In the genomic region with DNA sequence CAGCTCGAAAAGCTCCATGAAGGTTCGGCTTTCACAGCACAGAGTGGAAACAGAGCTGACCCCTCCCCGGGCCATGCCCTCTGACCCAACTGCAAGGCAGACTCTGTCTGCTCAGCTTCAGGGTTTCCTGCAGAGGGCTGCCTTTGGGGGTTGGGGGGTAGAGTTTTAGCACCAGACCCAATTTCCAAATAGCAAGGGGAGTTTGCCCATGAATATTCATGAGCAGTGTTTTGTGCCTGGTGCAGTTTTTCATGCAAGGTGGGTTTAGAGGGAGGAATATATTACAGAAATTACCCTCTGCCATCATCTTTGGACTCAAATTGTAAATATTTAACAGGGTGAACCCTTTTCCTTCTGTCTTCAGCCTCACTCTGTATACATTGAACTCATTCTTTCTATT, we compare ENCODE assay signal across 11 mouse cellular contexts. TPM values are rescaled to one million over a fixed set of nuclear protein-coding genes. Genes with fewer than 3 reads are reported as not detected.
DNase-seq lines count a peak whose midpoint lies in the region; ATAC-seq and TF ChIP-seq lines count a peak whose summit lies in the region.
"Had no signal": no experiment of that assay in that cellular context is flagged by ENCODE, and none has a peak within 500 bp of the region (broad histone marks: within the 10 kb centered on the region; RNA-seq: fewer than 3 reads in every experiment).

No protein-coding gene starts in this region.

- H3K4me2 ChIP-seq in kidney, embryonic 14.5 days (replicated peaks; ENCODE audit: low read depth, low read length), result no peak overlapping the region
- H3K4me2 ChIP-seq in liver, embryonic 14.5 days (ENCODE audit: low read depth), result no peak overlapping the region
- no peak overlapping the region for H3K4me2 ChIP-seq in stomach, embryonic 16.5 days (ENCODE audit: low read depth, low read length)

- peaks cover 8% of the 10 kb centered on the region; the same call in 1 of the 2 replicates for H3K4me1 ChIP-seq in kidney, embryonic 14.5 days (ENCODE audit: control insufficient read depth, insufficient read depth, low read length)
- peaks cover 0 to 8% of the 10 kb centered on the region in 2 experiments; a peak in 1 of 4 replicates for H3K4me1 ChIP-seq in liver, embryonic 14.5 days (replicated peaks; ENCODE audit: control insufficient read depth in 2 of 2, insufficient read depth in 2 of 2, low read length in 1 of 2)
- H3K4me1 ChIP-seq in stomach, embryonic 16.5 days (ENCODE audit: control insufficient read depth, insufficient read depth, low read length), result peaks cover 21% of the 10 kb centered on the region

- no peak for TF ChIP-seq CTCF in liver, embryonic 14.5 days (IDR thresholded peaks at IDR 0.05; ENCODE audit: low read depth)

- H3K27me3 ChIP-seq in kidney, embryonic 14.5 days (ENCODE audit: control insufficient read depth, insufficient read depth, low read length), result no peaks in the 10 kb centered on the region
- H3K27me3 ChIP-seq in liver, embryonic 14.5 days (ENCODE audit: control insufficient read depth, insufficient read depth, low read length), result no peaks in the 10 kb centered on the region
- H3K27me3 ChIP-seq in stomach, embryonic 16.5 days (ENCODE audit: control insufficient read depth, insufficient read depth, low read length), result no peaks in the 10 kb centered on the region

- 19% methylated on average over 3 of the region's 3 CpGs for WGBS in kidney, embryonic 14.5 days
- WGBS in liver, embryonic 14.5 days (ENCODE audit: insufficient replicate concordance), result 56% methylated on average over 3 of the region's 3 CpGs
- 39% methylated on average over 3 of the region's 3 CpGs for WGBS in stomach, embryonic 16.5 days

- no peak overlapping the region for H3K4me3 ChIP-seq in kidney, embryonic 14.5 days (ENCODE audit: low read length)
- H3K4me3 ChIP-seq in liver, embryonic 14.5 days (ENCODE audit: insufficient read depth in 1 of 2, low read depth in 2 of 2, low read length in 2 of 2), result no peak overlapping the region
- H3K4me3 ChIP-seq in stomach, embryonic 16.5 days (replicated peaks; ENCODE audit: low read length), result no peak overlapping the region
- H3K4me3 ChIP-seq: myocyte had no signal

- peak; percentile 13 for DNase-seq in kidney, adult 11 months
- DNase-seq in kidney, adult 8-10 months, result peak; percentile 23 to 35
- peak in 2 of 3 experiments; percentile 14 to 17 for DNase-seq in liver, embryonic 14.5 days (ENCODE audit: low read depth in 3 of 3, low spot score in 3 of 3)
- no peak for DNase-seq in spleen, postnatal 10 days (ENCODE audit: low spot score in 2 of 2)
- no peak for DNase-seq in cerebellum, adult 11 months
- DNase-seq in urinary bladder, postnatal 36 days (ENCODE audit: low spot score in 2 of 2), result no peak
- DNase-seq: heart, postnatal 36 days; left cerebral cortex, postnatal 4 days had no signal

- H3K27ac ChIP-seq in kidney, embryonic 14.5 days (ENCODE audit: low read depth, low read length), result no peak overlapping the region
- H3K27ac ChIP-seq in liver, embryonic 14.5 days, result no peak overlapping the region
- 0 out of 2 replicates have a peak overlapping the region, but pooled peaks have one; percentile 2 for H3K27ac ChIP-seq in stomach, embryonic 16.5 days (ENCODE audit: low read length)

- H3K36me3 ChIP-seq in kidney, embryonic 14.5 days (ENCODE audit: control insufficient read depth, insufficient read depth, low read length), result no peaks in the 10 kb centered on the region
- no peaks in the 10 kb centered on the region for H3K36me3 ChIP-seq in liver, embryonic 14.5 days (replicated peaks; ENCODE audit: control insufficient read depth, insufficient read depth, low read depth)
- H3K36me3 ChIP-seq in stomach, embryonic 16.5 days (ENCODE audit: control insufficient read depth, insufficient read depth, low read length), result no peaks in the 10 kb centered on the region

- no peak for TF ChIP-seq EP300 in liver, embryonic 14.5 days (IDR thresholded peaks at IDR 0.05; ENCODE audit: low read depth)

- H3K9ac ChIP-seq in kidney, embryonic 14.5 days (ENCODE audit: low read depth, low read length), result no peak overlapping the region
- H3K9ac ChIP-seq in liver, embryonic 14.5 days (replicated peaks), result no peak overlapping the region
- H3K9ac ChIP-seq in stomach, embryonic 16.5 days (ENCODE audit: low read length), result no peak overlapping the region

- no peak for ATAC-seq in kidney, embryonic 14.5 days (ENCODE audit: low FRiP score, low TSS enrichment)
- ATAC-seq in liver, embryonic 14.5 days (ENCODE audit: insufficient read depth), result peak; percentile 62
- no peak for ATAC-seq in stomach, embryonic 16.5 days (ENCODE audit: insufficient read depth, low FRiP score)

- H3K9me3 ChIP-seq in kidney, embryonic 14.5 days (ENCODE audit: control insufficient read depth, low read length), result no peaks in the 10 kb centered on the region
- H3K9me3 ChIP-seq in liver, embryonic 14.5 days (ENCODE audit: control insufficient read depth, low read length), result no peaks in the 10 kb centered on the region
- no peaks in the 10 kb centered on the region for H3K9me3 ChIP-seq in stomach, embryonic 16.5 days (replicated peaks; ENCODE audit: control insufficient read depth, low read length)

RNA-seq across cellular contexts. Expression of a gene that starts 44.3 kb away (rescaled TPM):
- 20.1 and 29.2 TPM in 2 replicates for polyA plus RNA-seq in kidney, embryonic 14.5 days (2014; fragmentation: Nextera tagmentation; extraction: Ambion mirVana)
- polyA plus RNA-seq in liver, embryonic 14.5 days (2012; rRNA removed), result 2.4 and 2.6 TPM in 2 replicates
- 1.3 and 1.5 TPM in 2 replicates for polyA plus RNA-seq in liver, embryonic 14.5 days (2014; fragmentation: Nextera tagmentation; extraction: Ambion mirVana)
- 5.3 and 5.8 TPM in 2 replicates for polyA plus RNA-seq in stomach, embryonic 16.5 days (2015; fragmentation: Nextera tagmentation; extraction: Ambion mirVana)

Comparison
In these comparisons a context has a peak if more than half of its experiments do, and no peak if none do; other contexts are left out.
1. DNase-seq: peak in kidney, adult 11 months (single experiment), kidney, adult 8-10 months (2 of 2) and liver, embryonic 14.5 days (2 of 3); none in spleen, postnatal 10 days (0 of 2), cerebellum, adult 11 months (single experiment) and urinary bladder, postnatal 36 days (0 of 2).